Mouse (Mus musculus): Measurements from ENCODE around the gene Ear1. TPM values are rescaled to one million over a fixed set of nuclear protein-coding genes. Genes with fewer than 3 reads are reported as not detected.
A peak's percentile ranks its signal among the peaks of the same experiment; 100 is the strongest.
"Not testable (repeated sequence)": the region's sequence is repeated elsewhere in the genome, so short reads cannot be mapped to it uniquely, and the experiment has no call there.

Gene Ear1
- under 1 TPM in 1 of 2 experiments, not detected in 1; 0.66 TPM for total RNA-seq (2021)
- polyA plus RNA-seq (2012; rRNA removed), result not detected in 2 replicates
- long read RNA-seq, result 0 reads

DNA sequence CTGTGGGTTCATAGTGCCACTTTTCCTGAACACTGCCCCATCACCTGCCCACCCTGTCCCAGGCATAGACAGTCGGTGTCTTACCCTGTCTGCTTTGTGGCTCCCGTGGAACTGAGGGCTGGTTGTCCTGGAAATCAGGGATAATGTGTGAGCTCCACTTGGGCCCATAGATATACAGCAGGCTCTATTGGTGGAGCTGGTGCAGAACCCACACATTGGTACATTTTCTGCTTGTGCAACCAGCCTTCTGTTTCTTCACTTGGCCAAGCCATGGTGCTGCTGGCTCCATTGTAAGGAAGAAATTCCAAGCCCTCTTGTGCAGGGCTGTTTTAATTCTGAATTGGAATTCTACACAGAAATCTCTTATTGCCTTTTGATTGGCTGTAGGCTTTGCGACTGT lies at the start of gene Ear1:
Ear1 (minus strand) TSS at position 101 of the 400 bp plus-strand sequence.
- not testable (repeated sequence) for DNase-seq

DNA sequence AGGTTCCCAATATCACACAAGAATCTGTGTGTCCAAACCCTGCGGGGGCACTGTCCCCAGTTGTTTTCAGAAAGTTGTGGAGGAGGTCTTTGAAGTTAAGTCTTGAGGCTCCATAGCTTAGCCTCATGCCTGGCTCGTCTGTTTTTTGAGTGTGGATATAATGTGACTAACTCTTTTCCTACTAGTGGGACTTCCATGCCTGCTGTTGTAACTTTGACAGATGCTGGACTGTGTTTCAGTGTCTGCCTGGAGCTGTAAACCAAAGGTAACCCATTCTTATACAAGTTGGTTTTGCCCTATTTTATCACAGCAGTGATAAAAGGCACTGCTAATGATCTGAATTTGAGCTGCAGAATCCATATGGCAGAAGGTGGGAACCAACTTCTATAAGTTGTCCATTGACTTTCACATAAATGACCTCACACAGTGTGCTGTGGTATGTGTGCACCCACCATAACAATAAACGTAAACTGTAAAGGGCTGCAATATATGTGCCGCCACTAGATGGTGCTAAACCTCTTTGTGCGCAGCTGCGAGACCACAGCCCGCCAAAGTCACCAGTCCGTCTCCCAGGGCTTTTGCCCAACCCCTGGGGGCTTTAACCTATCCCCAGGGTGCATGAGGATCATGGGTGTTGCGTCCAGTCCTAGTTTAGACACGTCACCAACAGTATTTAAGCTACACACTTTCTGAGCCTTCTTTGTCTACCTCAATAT lies 49.5 kb upstream of the Ear1 start, which contains the start of gene Gm8113:
Gm8113 (plus strand) TSS at position 703 of the 716 bp plus-strand sequence.
- peak; percentile 45 for DNase-seq

GRCm38 (mm10) chr14:43923459-43923858 lies 48.1 kb upstream of the Ear1 start, which contains the start of gene Ear10:
TSS of gene Ear10 (minus strand) at chr14:43923559.
- DNase-seq, result not testable (repeated sequence)

DNA sequence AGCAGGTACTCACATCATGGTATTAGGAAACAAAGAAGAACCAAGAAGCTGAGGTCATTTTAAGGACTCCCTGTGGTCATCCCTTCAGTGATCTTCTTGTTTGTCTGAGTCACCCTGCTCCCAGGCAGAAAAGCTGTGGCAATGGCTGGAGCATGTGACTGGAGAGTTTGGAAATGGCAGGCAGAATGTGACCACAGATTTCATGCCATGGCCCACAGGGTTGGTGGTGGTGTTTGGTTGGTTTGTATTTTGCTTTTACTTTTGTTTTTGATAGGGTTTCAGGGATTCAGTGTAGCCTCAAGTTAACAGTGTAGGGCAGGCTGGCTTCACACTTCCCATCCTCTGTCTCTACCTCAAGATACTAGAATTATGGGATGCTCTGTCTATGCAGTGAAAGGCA lies 42.9 kb upstream of the Ear1 start:
- DNase-seq, result peak; percentile 28

DNA sequence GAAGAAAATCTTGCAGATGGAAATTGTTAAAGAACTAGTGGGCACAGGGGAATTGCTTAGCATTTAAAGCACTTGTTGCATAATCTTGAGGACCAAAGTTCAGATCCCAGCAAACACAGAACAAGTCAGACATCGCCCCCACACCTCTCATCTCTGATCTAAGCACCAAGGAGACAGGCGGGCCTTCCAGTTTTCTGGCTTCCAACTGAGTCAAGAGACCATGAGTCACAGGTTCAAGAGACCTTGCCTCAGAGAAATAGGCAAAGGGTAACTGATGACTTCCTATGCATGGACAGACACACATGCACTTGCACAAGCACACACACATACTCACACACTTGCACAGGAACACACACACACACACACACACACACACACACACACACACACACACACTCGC lies 23.3 kb upstream of the Ear1 start:
- not testable (repeated sequence) for DNase-seq

DNA sequence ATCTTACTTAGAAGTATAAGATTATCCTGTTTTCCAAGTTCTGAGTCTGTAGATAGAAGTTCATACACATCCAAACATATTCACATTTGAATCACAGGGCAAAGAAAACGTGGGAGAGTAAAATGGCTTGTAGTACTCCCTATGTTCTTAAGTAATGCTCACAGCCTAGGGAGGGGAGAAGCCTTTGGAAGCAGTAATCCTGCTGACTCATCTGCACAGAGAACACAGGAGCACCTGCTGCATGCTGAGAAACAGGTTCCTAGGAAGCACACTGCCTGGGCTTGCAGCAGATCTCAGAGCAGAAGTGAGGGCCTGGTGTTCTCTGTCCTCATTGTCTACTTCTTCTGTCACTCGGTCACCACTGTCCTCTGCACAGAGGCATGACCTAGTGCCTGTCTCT lies 20.0 kb upstream of the Ear1 start:
- DNase-seq, result not testable (repeated sequence)

DNA sequence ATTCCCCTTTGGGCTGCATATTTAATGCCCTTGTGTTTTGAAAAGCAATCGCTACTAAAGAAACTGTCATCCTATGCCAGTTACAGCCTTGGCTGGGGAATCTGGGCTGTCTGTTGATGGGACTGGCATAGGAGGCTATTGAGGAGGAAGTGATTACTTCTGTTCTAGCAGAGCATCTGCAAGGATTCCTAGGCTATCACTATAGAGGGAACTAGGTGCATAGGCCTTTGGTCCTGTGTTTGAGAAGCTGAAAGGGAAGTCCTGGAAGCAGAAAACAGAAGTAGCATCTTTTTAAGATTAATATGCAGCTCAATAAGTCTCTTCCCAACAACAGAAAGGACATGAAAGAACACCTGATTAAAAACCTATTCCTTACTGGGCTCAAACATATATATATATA lies 16.0 kb upstream of the Ear1 start:
- not testable (repeated sequence) for DNase-seq

GRCm38 (mm10) chr14:43886235-43886634 lies 10.9 kb upstream of the Ear1 start:
- DNase-seq, result not testable (repeated sequence)

DNA sequence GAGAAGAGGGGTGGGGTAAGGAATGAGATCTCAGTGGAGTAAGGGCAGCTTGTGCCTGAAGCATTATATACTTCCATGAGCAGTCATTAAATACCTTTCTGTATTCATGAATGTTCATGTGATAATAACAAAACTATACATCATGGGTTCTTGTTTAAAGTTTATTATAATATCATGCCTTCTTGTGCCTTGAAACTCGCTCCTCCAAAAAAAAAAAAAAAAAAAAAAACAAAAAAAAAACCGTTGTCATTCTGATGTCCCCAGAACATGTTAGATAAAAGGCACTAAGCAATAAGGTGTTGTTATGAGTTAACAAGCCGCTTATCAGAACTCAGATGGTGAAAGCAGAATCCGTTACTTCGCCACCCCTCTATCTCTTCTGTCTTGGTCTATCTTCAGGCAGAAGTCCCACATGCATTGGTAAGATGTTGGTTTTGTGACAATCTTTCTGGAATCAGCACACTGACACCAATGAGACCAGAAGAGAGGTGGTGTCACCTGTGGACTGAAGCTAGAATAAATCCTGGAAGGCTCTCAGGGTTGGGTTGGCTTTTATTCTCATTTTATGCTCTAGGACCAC lies 4.7 kb upstream of the Ear1 start:
- DNase-seq, result not testable (repeated sequence)

DNA sequence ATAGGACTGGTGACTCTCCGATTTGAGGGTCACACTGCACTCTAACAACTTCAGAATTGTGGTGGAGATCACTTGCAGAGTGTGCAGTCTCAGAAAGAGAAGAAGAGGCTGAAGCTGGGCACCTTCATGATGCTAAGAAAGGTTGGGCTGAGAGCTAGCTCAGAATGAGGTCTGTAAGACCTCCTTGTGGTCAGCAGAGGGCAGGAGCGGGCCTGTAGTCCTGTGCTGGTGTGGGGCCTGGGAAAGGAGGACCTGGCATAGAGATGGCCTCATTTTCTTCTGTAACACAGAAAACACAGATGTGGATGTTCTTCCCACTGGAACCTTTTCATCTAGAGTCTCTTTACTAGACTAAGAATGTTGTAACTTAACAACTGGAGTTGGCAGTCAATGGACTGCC lies 2.5 kb upstream of the Ear1 start:
- DNase-seq, result not testable (repeated sequence)

- not testable (repeated sequence) for DNase-seq
Observed at GRCm38 (mm10) chr14:43874862-43875261, 455 bp downstream of the Ear1 start.

DNA sequence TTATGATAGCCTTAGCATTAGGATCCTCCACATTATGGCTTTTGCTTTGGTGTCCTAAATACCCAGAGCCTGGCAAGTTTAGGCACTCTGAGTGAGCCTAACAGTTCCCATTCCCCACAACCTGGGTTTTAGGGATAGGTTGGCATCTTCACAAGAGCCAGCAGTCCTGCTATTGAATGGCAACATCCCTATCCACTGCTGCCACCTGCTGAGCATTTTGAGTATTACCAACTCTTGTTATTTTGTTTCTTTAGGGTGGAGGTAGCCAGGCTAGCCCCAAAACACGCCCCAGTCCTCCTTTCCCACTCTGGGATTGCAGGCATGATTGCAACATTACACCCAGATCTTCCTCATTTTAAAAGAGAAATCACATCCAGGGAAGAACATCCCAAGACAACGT lies 14.8 kb downstream of the Ear1 start:
- peak; percentile 18 for DNase-seq

- peak; percentile 2 for DNase-seq
Observed at GRCm38 (mm10) chr14:43859465-43859864, 15.9 kb downstream of the Ear1 start.

GRCm38 (mm10) chr14:43843949-43844573 lies 31.3 kb downstream of the Ear1 start:
- DNase-seq, result peak; percentile 1

GRCm38 (mm10) chr14:43840976-43841375 lies 34.3 kb downstream of the Ear1 start:
- not testable (repeated sequence) for DNase-seq

DNA sequence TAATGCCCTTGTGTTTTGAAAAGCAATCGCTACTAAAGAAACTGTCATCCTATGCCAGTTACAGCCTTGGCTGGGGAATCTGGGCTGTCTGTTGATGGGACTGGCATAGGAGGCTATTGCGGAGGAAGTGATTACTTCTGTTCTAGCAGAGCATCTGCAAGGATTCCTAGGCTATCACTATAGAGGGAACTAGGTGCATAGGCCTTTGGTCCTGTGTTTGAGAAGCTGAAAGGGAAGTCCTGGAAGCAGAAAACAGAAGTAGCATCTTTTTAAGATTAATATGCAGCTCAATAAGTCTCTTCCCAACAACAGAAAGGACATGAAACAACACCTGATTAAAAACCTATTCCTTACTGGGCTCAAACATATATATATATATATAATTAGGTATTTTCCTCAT lies 40.0 kb downstream of the Ear1 start:
- not testable (repeated sequence) for DNase-seq

DNA sequence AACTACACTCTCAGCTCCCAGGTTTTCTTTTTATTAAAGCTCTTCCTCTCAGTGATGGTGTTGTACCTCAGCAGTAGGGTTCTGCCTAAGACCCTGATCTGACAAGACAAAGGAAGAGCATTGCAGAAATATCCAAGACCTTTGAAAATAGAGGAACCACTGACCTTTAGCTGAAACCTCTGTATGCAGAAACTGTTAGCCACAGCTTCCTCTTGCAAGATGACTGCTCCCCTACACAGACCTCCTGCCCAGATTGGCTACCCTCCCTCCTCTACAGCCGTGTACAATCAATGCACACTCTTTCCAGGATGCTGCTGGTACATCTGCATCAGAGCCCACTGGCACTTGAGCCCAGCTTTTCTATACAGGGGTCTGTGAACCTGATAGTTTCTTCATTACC lies 44.9 kb downstream of the Ear1 start:
- DNase-seq, result not testable (repeated sequence)

DNA sequence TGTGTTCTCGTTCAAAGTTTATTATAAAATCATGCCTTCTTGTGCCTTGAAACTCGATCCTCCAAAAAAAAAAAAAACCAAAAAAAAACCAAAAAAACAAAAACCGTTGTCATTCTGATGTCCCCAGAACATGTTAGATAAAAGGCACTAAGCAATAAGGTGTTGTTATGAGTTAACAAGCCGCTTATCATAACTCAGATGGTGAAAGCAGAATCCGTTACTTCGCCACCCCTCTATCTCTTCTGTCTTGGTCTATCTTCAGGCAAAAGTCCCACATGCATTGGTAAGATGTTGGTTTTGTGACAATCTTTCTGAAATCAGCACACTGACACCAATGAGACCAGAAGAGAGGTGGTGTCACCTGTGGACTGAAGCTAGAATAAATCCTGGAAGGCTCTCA lies 51.1 kb downstream of the Ear1 start:
- not testable (repeated sequence) for DNase-seq

GRCm38 (mm10) chr14:43821869-43822268 lies 53.4 kb downstream of the Ear1 start:
- not testable (repeated sequence) for DNase-seq

GRCm38 (mm10) chr14:43812458-43812857 lies 62.9 kb downstream of the Ear1 start:
- DNase-seq, result peak; percentile 20

- not testable (repeated sequence) for DNase-seq
Observed at GRCm38 (mm10) chr14:43808142-43808541, 67.2 kb downstream of the Ear1 start.

- DNase-seq, result not testable (repeated sequence)
Observed at GRCm38 (mm10) chr14:43804435-43804834, 70.9 kb downstream of the Ear1 start.
